Mouse (Mus musculus) erythroblast, adult 5-6 weeks (primary cell): ENCODE results near the gene Scgb1b29. TPM values are rescaled to one million over a fixed set of nuclear protein-coding genes. Genes with fewer than 3 reads are reported as not detected.
"Not testable (repeated sequence)": the region's sequence is repeated elsewhere in the genome, so short reads cannot be mapped to it uniquely, and the experiment has no call there.

Experiments
- ATAC-seq: replicated peaks from 2 replicates; pipeline ENCODE4 v1.8.0; 2016; ENCODE audit warnings: moderate number of reproducible peaks, mild to moderate bottlenecking, moderate TSS enrichment, inconsistent platforms; ENCODE audit not compliant: poor library complexity, low FRiP score, severe bottlenecking
- total RNA-seq, 2 experiments: library from RNA; stranded (forward) in 1 of 2; stranded (reverse) in 1 of 2; fragments of 150-400 nt in 1 of 2; fragments of 200-764, 138-1000 nt in 1 of 2; gene quantifications; 2 replicates each; pipeline versions ENCODE4 v1.2.3 to v1.2.4; 2015 to 2017; ENCODE audit warnings: low replicate concordance in 2 of 2

The Scgb1b29 gene
- not detected in 2 replicates for total RNA-seq (2015; ENCODE audit: low replicate concordance)
- total RNA-seq (2017; ENCODE audit: low replicate concordance) = not detected in 2 replicates

DNA sequence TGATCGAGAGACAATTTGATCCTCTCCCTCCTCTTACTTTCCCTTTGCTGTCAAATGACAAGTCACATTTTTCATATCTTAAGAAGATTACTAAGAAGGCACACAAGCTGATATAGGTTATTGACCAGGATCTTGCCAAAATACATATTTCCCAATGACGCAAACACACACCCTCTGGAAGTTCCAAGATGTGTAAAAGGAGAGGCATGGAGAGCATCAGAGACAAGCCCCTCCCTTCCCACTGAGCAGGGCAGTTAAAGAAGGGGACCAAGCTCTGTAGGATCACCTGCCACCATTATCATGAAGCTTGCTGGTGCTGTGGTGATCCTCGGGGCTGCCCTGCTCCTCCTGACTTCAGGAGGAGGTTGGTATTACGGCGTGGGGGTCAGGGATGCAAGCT is at the start of gene Scgb1b29:
Scgb1b29 (plus strand) TSS at position 301 of the 400 bp plus-strand sequence.
- ATAC-seq = not testable (repeated sequence)

DNA sequence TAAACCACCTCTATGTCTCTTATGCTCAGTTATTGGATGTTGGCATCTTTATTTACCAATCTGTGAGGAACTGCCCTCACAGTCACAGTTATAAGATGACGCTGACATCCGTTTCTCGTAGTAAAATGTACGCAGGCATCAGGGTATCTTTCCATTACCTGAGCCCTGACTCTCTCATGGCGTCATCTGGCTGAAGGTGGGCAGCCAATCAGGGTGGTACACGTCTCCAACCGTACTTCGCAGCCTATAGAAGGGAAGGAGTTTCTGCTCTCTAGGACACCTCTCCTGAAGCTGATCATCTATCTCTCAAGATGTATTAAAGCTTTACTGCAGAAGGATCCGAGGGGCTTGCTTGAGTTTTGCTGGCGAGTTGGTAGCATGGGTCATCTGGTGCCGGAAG is 12.7 kb upstream of the Scgb1b29 start:
- ATAC-seq = not testable (repeated sequence)

Other genes with a start within 250 kb of the Scgb1b29 start
- not detected in 2 replicates for gene Scgb2b11, start 230.4 kb upstream of the Scgb1b29 start, total RNA-seq (2015; ENCODE audit: low replicate concordance)
- gene Scgb2b11, start 230.4 kb upstream of the Scgb1b29 start, total RNA-seq (2017; ENCODE audit: low replicate concordance) = not detected in 2 replicates
- not detected in 2 replicates for gene Scgb1b11, start 218.7 kb upstream of the Scgb1b29 start, total RNA-seq (2015; ENCODE audit: low replicate concordance)
- gene Scgb1b11, start 218.7 kb upstream of the Scgb1b29 start, total RNA-seq (2017; ENCODE audit: low replicate concordance) = not detected in 2 replicates
- gene Scgb2b12, start 114.3 kb upstream of the Scgb1b29 start, total RNA-seq (2015; ENCODE audit: low replicate concordance) = not detected in 2 replicates
- not detected in 2 replicates for gene Scgb2b12, start 114.3 kb upstream of the Scgb1b29 start, total RNA-seq (2017; ENCODE audit: low replicate concordance)
- not detected in 2 replicates for gene Scgb1b12, start 107.4 kb upstream of the Scgb1b29 start, total RNA-seq (2015; ENCODE audit: low replicate concordance)
- not detected in 2 replicates for gene Scgb1b12, start 107.4 kb upstream of the Scgb1b29 start, total RNA-seq (2017; ENCODE audit: low replicate concordance)